Mouse (Mus musculus) heart, postnatal 10 days (tissue): ENCODE data around the gene Fam43a. TPM values are rescaled to one million over a fixed set of nuclear protein-coding genes. Genes with fewer than 3 reads are reported as not detected.

Experiments
- DNase-seq, 2 experiments: peaks; one replicate each; pipeline ENCODE4 v3.0.0; 2021
- intact Hi-C: fragments of 180-260 bp; cut with DNase I; formaldehyde crosslinking; loops from one replicate; pipeline ENCODE4 v1.15.1; 2025
- total RNA-seq, 2 experiments: library from RNA; stranded (reverse); gene quantifications; 2 replicates each; pipeline ENCODE4 v1.2.3; 2021

Fam43a gene
- total RNA-seq, 2 experiments from 2014 or later, result 40.3 to 46.5 TPM

GRCm38 (mm10) chr16:30591990-30592389, 7.5 kb upstream of the Fam43a start:
- intact Hi-C loops, result no loop called here
- no peak for DNase-seq

GRCm38 (mm10) chr16:30595356-30595755, 4.2 kb upstream of the Fam43a start:
- DNase-seq, result no peak
- intact Hi-C loops, result loop anchor here (5.0 kb wide), 1 partner anchor 762 kb away; no protein-coding TSS in a partner anchor

- intact Hi-C loops, result loop anchor here (5.0 kb wide), 1 partner anchor 761 kb away; no protein-coding TSS in a partner anchor
- DNase-seq, result no peak
Measured at GRCm38 (mm10) chr16:30595835-30596557, 3.5 kb upstream of the Fam43a start.

- intact Hi-C loops, result loop anchor here (1.0 to 5.0 kb wide), 3 partner anchors 380 to 760 kb away; no protein-coding TSS in a partner anchor
- DNase-seq, result peak; percentile 92 to 96
Measured at GRCm38 (mm10) chr16:30596959-30597681, 2.4 kb upstream of the Fam43a start.

GRCm38 (mm10) chr16:30600431-30601045, 1.0 kb downstream of the Fam43a start:
- intact Hi-C loops, result loop anchor here (1.0 to 5.0 kb wide), 6 partner anchors 52 to 270 kb away; no protein-coding TSS in a partner anchor

GRCm38 (mm10) chr16:30601046-30601832, 1.7 kb downstream of the Fam43a start:
- peak; percentile 74 to 80 for DNase-seq
- intact Hi-C loops, result loop anchor here (1.0 to 5.0 kb wide), 6 partner anchors 51 to 269 kb away; no protein-coding TSS in a partner anchor

More at GRCm38 (mm10) chr16:30600431-30601045, 1.0 kb downstream of the Fam43a start:
- peak; percentile 80 to 85 for DNase-seq

- peak; percentile 30 to 42 for DNase-seq
Measured at GRCm38 (mm10) chr16:30601946-30602345, 2.4 kb downstream of the Fam43a start.

GRCm38 (mm10) chr16:30602684-30603530, 3.4 kb downstream of the Fam43a start:
- peak in 1 of 2 experiments; percentile 27 for DNase-seq

More at GRCm38 (mm10) chr16:30601946-30602345, 2.4 kb downstream of the Fam43a start:
- intact Hi-C loops, result loop anchor here (1.0 to 5.0 kb wide), 7 partner anchors 50 to 268 kb away; no protein-coding TSS in a partner anchor

GRCm38 (mm10) chr16:30603531-30603842, 4.0 kb downstream of the Fam43a start:
- peak; percentile 36 to 41 for DNase-seq
- intact Hi-C loops, result loop anchor here (2.0 to 5.0 kb wide), 4 partner anchors 49 to 217 kb away; no protein-coding TSS in a partner anchor

More at GRCm38 (mm10) chr16:30602684-30603530, 3.4 kb downstream of the Fam43a start:
- intact Hi-C loops, result loop anchor here (2.0 to 5.0 kb wide), 4 partner anchors 49 to 218 kb away; no protein-coding TSS in a partner anchor

GRCm38 (mm10) chr16:30604061-30604806, 4.7 kb downstream of the Fam43a start:
- intact Hi-C loops, result loop anchor here (5.0 kb wide), 3 partner anchors 48 to 88 kb away; no protein-coding TSS in a partner anchor
- peak; percentile 27 to 29 for DNase-seq

- DNase-seq, result peak in 1 of 2 experiments; percentile 26
- intact Hi-C loops, result loop anchor here (5.0 kb wide), 3 partner anchors 48 to 88 kb away; no protein-coding TSS in a partner anchor
Measured at GRCm38 (mm10) chr16:30604807-30605137, 5.2 kb downstream of the Fam43a start.

- intact Hi-C loops, result no loop called here
Measured at GRCm38 (mm10) chr16:30605528-30605927, 6.0 kb downstream of the Fam43a start.

GRCm38 (mm10) chr16:30607868-30608267, 8.3 kb downstream of the Fam43a start:
- DNase-seq, result no peak
- intact Hi-C loops, result no loop called here

More at GRCm38 (mm10) chr16:30605528-30605927, 6.0 kb downstream of the Fam43a start:
- DNase-seq, result no peak

GRCm38 (mm10) chr16:30611331-30611730, 11.8 kb downstream of the Fam43a start:
- intact Hi-C loops, result no loop called here
- DNase-seq, result no peak

GRCm38 (mm10) chr16:30613122-30613521, 13.6 kb downstream of the Fam43a start:
- DNase-seq, result no peak
- intact Hi-C loops, result no loop called here

- DNase-seq, result no peak
- intact Hi-C loops, result no loop called here
Measured at GRCm38 (mm10) chr16:30614122-30614521, 14.6 kb downstream of the Fam43a start.

GRCm38 (mm10) chr16:30614705-30615317, 15.3 kb downstream of the Fam43a start:
- intact Hi-C loops, result loop anchor here (5.0 kb wide), 1 partner anchor 37 kb away; no protein-coding TSS in a partner anchor
- no peak for DNase-seq

GRCm38 (mm10) chr16:30616281-30616680, 16.8 kb downstream of the Fam43a start:
- intact Hi-C loops, result loop anchor here (5.0 kb wide), 1 partner anchor 36 kb away; no protein-coding TSS in a partner anchor
- DNase-seq, result no peak
